Mouse (Mus musculus) heart, adult 2 months (tissue): ENCODE data around the gene Thsd4.

Experiments used
- CTCF ChIP-seq: fragments of 200-600 bp; IDR thresholded peaks from 2 replicates; pipeline ENCODE4 v1.8.1; 2022; ENCODE audit warnings: antibody characterized with exemption, mild to moderate bottlenecking, moderate library complexity
- EP300 ChIP-seq: fragments of 200-500 bp; IDR thresholded peaks from 2 replicates; pipeline ENCODE4 v1.6.1; 2011; ENCODE audit warnings: low read depth, low read length, control low read depth; ENCODE audit not compliant: insufficient read depth
- POLR2A ChIP-seq: fragments of 200-500 bp; IDR thresholded peaks from 2 replicates; pipeline ENCODE4 v1.6.1; 2011; ENCODE audit warnings: mild to moderate bottlenecking, low read depth, low read length, control low read depth; ENCODE audit not compliant: insufficient read depth

DNA sequence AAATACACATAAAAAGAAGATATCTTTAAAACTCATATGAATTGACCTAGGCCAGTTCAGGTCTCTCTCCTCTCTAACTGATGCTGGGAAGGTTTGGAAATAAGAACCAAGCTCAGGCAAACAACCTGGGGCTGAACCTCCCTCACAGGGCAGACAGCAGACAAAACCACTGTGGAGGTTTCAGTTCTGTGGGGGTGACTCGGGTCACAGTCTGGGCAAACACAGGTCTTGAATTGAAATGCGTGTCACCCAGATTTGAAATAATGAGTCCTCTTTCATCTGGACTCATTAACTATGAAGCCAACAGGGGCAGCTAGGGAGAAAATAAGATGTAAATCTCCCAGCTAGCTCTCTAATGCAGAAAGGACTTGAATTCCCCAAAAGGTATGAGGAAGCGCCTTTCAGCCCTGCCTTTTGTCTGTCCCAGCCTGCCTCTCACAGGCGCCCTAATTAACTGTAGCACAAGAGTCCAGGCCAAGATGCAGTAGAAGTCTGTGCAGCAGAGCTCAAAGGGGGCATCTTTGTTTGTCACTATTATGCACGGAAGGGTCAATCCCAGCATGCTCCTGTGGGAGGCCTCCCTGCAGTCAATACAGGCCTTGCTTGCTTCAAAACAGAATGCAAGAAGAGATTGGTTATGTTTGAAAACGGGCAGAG is 297.7 kb downstream of the Thsd4 start:
- TF ChIP-seq CTCF: no peak
- TF ChIP-seq POLR2A: no peak
- TF ChIP-seq EP300: no peak
